Mouse (Mus musculus) forebrain, embryonic 16.5 days (tissue): ENCODE measurements around the gene Lbhd1. TPM values are rescaled to one million over a fixed set of nuclear protein-coding genes. Genes with fewer than 3 reads are reported as not detected.
"Not testable (repeated sequence)": the region's sequence is repeated elsewhere in the genome, so short reads cannot be mapped to it uniquely, and the experiment has no call there.

ENCODE experiments used
- ATAC-seq: fragments of 200-750 bp; cut with Nextera tagmentation; 2 replicates; pipeline ENCODE4 v1.8.0; 2017; ENCODE audit warnings: mild to moderate bottlenecking, moderate library complexity
- H3K27ac ChIP-seq: fragments of 300-500 bp; sonication (generic); 2 replicates; pipeline ENCODE4 v1.5.1; 2014; ENCODE audit warnings: low read length, control low read depth
- H3K27me3 ChIP-seq: fragments of 300-500 bp; sonication (generic); replicated peaks from 2 replicates; pipeline ENCODE4 v1.6.1; 2014; ENCODE audit warnings: low read length; ENCODE audit not compliant: control insufficient read depth, insufficient read depth
- H3K36me3 ChIP-seq: fragments of 300-500 bp; sonication (generic); 2 replicates; pipeline ENCODE4 v1.6.1; 2014; ENCODE audit not compliant: control insufficient read depth, insufficient read depth
- H3K4me1 ChIP-seq: fragments of 300-500 bp; sonication (generic); replicated peaks from 2 replicates; pipeline ENCODE4 v1.6.1; 2014; ENCODE audit warnings: low read length; ENCODE audit not compliant: control insufficient read depth, insufficient read depth
- H3K4me2 ChIP-seq: fragments of 300-500 bp; sonication (generic); 2 replicates; pipeline ENCODE4 v1.6.1; 2014; ENCODE audit warnings: mild to moderate bottlenecking, low read length, control low read depth
- H3K4me3 ChIP-seq: fragments of 300-500 bp; sonication (generic); replicated peaks from 2 replicates; pipeline ENCODE4 v1.5.1; 2014; ENCODE audit warnings: mild to moderate bottlenecking, low read length, control low read depth
- H3K9ac ChIP-seq: fragments of 300-500 bp; sonication (generic); replicated peaks from 2 replicates; pipeline ENCODE4 v1.6.1; 2014; ENCODE audit warnings: low read depth, low read length, control low read depth
- H3K9me3 ChIP-seq: fragments of 300-500 bp; sonication (generic); 2 replicates; pipeline ENCODE4 v1.6.1; 2016; ENCODE audit warnings: low read length; ENCODE audit not compliant: control insufficient read depth
- WGBS: fragments of 180-500 bp; shearing (Covaris S2); extraction: QIAGEN DNeasy Blood & Tissue Kit; methylation state at CpG from one replicate; pipeline ENCODE4 v1.1.7; 2014; 5-methylcytosine and 5-hydroxymethylcytosine counted together
- polyA plus RNA-seq: library from polyadenylated mRNA; unstranded; fragments of >200 nt; fragmentation: Nextera tagmentation; extraction: Ambion mirVana; gene quantifications from 2 replicates; pipeline ENCODE4 v1.2.1, GENCODE M21; 2015

Gene Lbhd1
- polyA plus RNA-seq, 1 experiment from 2014 or later, result 51.9 TPM

DNA sequence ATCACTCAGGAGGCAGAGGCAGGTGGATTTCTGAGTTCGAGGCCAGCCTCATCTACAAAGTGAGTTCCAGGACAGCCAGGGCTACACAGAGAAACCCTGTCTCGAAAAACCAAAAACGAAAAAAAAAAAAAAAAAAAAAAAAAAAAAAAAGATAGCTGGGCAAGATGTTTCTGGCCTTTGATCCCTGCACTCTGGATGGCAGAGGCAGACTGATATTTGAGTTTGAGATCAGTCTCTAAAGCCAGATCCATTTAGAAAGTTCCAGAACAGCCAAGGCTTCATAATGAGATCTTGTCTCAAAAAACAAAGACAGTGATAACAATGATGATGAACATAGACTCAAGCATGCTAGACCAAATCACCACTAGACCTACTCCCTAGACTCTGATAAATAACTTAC, 13.2 kb upstream of the Lbhd1 start:
- 75% methylated on average over 3 of the region's 3 CpGs for WGBS
- H3K9ac ChIP-seq, H3K4me3 ChIP-seq: not testable (repeated sequence)

GRCm38 (mm10) chr19:8870838-8871237, 12.7 kb upstream of the Lbhd1 start:
- H3K36me3 ChIP-seq, result peaks cover 13% of the 10 kb centered on the region; the same call in 1 of the 2 replicates
- ATAC-seq, result peak; percentile 30
- peaks cover 14% of the 10 kb centered on the region for H3K4me1 ChIP-seq
- peak overlapping the region; percentile 61 for H3K9ac ChIP-seq
- H3K4me2 ChIP-seq, result peak overlapping the region; percentile 58
- H3K9me3 ChIP-seq, result no peaks in the 10 kb centered on the region
- peak overlapping the region; percentile 73 for H3K4me3 ChIP-seq
- no peaks in the 10 kb centered on the region for H3K27me3 ChIP-seq
- H3K27ac ChIP-seq, result 0 out of 2 replicates have a peak overlapping the region, but pooled peaks have one; percentile 41
- 62% methylated on average over 9 of the region's 9 CpGs for WGBS

More for the DNA sequence above, 13.2 kb upstream of the Lbhd1 start:
- peaks cover 14% of the 10 kb centered on the region for H3K4me1 ChIP-seq
- not testable (repeated sequence) for H3K27me3 ChIP-seq, H3K4me2 ChIP-seq, H3K9me3 ChIP-seq, ATAC-seq, H3K27ac ChIP-seq
- H3K36me3 ChIP-seq, result peaks cover 12% of the 10 kb centered on the region; the same call in 1 of the 2 replicates

- H3K27ac ChIP-seq, result peak within 1 kb of the TSS; percentile 68
- no peaks in the 10 kb centered on the region for H3K27me3 ChIP-seq
- peak within 1 kb of the TSS; percentile 73 for H3K4me3 ChIP-seq
- peaks cover 16% of the 10 kb centered on the region; the same call in 1 of the 2 replicates for H3K36me3 ChIP-seq
- no peaks in the 10 kb centered on the region for H3K9me3 ChIP-seq
- ATAC-seq, result peak; percentile 97
- peaks cover 14% of the 10 kb centered on the region for H3K4me1 ChIP-seq
- under 1% methylated on average over 53 of the region's 59 CpGs for WGBS
- peak within 1 kb of the TSS; percentile 74 for H3K9ac ChIP-seq
- H3K4me2 ChIP-seq, result peak within 1 kb of the TSS; percentile 93
Measured at GRCm38 (mm10) chr19:8871267-8872186, 12.0 kb upstream of the Lbhd1 start, which contains the start of gene Ubxn1. Gene Ubxn1 (plus strand): TSS chr19:8871496.

DNA sequence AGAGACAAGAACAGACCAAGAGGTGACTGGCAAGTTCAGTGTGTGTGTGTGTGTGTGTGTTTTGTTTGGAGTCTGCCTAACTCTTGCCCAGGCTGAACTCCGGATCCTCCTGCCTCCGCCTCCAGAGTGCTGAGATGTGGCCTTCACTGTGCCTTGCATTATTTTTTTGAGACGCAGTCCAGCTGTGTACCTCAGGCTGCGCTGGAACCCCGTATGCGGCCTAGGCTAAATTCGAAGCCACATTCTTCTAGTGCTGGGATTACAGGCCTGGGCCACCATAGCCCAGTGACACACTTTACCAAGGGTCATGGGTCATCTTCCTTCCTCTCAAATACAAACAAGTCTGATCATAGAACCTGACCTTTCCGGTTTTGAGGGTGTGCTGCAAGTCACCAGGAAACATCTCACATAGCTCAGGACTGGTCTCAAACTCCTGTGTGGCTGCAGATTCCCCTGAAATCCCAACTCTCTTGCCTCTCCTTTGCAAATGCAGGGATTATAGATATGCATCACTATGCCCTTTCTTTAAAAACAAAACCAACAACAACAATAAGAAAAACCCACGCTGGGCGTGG, 11.2 kb upstream of the Lbhd1 start:
- Histone ChIP-seq H3K4me2 (peak overlapping the region; percentile 93), H3K9me3 (no peaks in the 10 kb centered on the region), H3K27ac (no peak overlapping the region), H3K4me3 (peak overlapping the region; percentile 73), H3K9ac (peak overlapping the region; percentile 74), H3K4me1 (peaks cover 14% of the 10 kb centered on the region), H3K36me3 (peaks cover 19% of the 10 kb centered on the region; the same call in 1 of the 2 replicates), H3K27me3 (no peaks in the 10 kb centered on the region)
- ATAC-seq, result no peak
- WGBS, result 82% methylated on average over 10 of the region's 10 CpGs

DNA sequence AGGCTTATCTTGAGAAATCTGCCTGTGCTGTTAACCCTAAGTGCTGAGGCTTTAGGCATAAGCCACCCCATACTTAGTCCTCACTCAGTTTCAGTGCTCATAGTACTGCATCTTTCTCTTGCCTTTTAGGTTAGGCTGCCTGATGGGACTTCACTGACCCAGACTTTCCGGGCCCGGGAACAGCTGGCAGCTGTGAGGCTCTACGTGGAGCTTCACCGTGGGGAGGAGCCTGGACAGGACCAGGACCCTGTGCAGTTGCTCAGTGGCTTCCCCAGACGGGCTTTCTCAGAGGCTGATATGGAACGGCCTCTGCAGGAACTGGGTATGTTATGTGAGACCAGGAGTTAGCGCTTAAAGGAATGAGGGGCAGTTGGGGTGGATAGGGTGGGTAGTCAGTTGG, 8.5 kb upstream of the Lbhd1 start:
- H3K27me3 ChIP-seq, result no peaks in the 10 kb centered on the region
- peaks cover 22% of the 10 kb centered on the region for H3K36me3 ChIP-seq
- H3K27ac ChIP-seq, result no peak overlapping the region
- no peaks in the 10 kb centered on the region for H3K9me3 ChIP-seq
- H3K9ac ChIP-seq, result no peak overlapping the region
- H3K4me3 ChIP-seq, result no peak overlapping the region
- no peak overlapping the region for H3K4me2 ChIP-seq
- no peak for ATAC-seq
- peaks cover 18% of the 10 kb centered on the region for H3K4me1 ChIP-seq
- 93% methylated on average over 7 of the region's 7 CpGs for WGBS

- under 1% methylated on average over 42 of the region's 42 CpGs for WGBS
- H3K36me3 ChIP-seq, result peaks cover 10% of the 10 kb centered on the region
- H3K4me1 ChIP-seq, result peaks cover 9% of the 10 kb centered on the region
- peak within 1 kb of the TSS; percentile 80 for H3K9ac ChIP-seq
- ATAC-seq, result peak; percentile 99
- peak within 1 kb of the TSS; percentile 87 for H3K4me2 ChIP-seq
- no peaks in the 10 kb centered on the region for H3K27me3 ChIP-seq
- peak within 1 kb of the TSS; percentile 54 for H3K4me3 ChIP-seq
- H3K27ac ChIP-seq, result peak within 1 kb of the TSS; percentile 49
- H3K9me3 ChIP-seq, result no peaks in the 10 kb centered on the region
Measured at GRCm38 (mm10) chr19:8880311-8881033, 3.1 kb upstream of the Lbhd1 start, which contains the start of gene Uqcc3. Gene Uqcc3 (minus strand): TSS chr19:8880923.

- no peaks in the 10 kb centered on the region for H3K27me3 ChIP-seq
- peak overlapping the region; percentile 54 for H3K4me3 ChIP-seq
- H3K9me3 ChIP-seq, result no peaks in the 10 kb centered on the region
- peaks cover 9% of the 10 kb centered on the region for H3K36me3 ChIP-seq
- peak overlapping the region; percentile 87 for H3K4me2 ChIP-seq
- peak overlapping the region; percentile 80 for H3K9ac ChIP-seq
- peaks cover 9% of the 10 kb centered on the region for H3K4me1 ChIP-seq
- no peak; the same call in 1 of the 2 replicates for ATAC-seq
- WGBS, result 15% methylated on average over 3 of the region's 3 CpGs
- 0 out of 2 replicates have a peak overlapping the region, but pooled peaks have one; percentile 28 for H3K27ac ChIP-seq
Measured at GRCm38 (mm10) chr19:8881034-8881392, 2.5 kb upstream of the Lbhd1 start.

DNA sequence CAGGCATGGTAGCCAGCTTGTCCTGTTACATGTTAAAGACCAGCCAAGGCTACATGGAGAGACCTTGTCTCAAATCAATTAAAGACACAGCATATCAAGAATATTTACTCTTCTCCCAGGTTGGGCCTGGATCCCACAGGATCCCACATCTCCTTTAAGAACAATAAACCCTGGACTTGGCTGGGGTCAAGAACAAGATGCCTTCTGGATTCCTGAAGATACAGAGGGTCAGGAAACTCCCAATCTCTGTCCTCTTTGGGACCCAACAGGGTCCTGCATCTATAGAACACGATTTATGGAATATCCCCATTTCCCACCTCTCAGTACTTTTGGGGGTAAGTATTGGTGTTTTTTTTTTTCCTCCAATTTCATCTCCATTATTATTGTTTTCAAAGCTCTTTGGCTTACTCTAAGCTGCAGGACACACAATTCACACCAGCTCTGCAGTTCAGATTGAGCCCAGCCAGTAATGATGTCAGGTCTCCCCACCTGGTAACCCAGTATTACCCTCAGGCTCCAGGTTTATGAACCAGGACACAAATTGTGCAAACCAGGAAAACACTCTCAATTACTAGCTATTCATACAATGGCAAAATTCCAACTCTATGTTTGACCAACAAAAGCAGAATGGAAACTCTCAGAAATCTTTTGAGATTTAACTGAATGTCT, 3.5 kb downstream of the Lbhd1 start:
- H3K9ac ChIP-seq, result no peak overlapping the region
- ATAC-seq, result no peak
- H3K4me2 ChIP-seq, result no peak overlapping the region
- WGBS, result 65% methylated on average over 1 of the region's 1 CpGs
- H3K9me3 ChIP-seq, result no peaks in the 10 kb centered on the region
- H3K27me3 ChIP-seq, result no peaks in the 10 kb centered on the region
- no peak overlapping the region for H3K4me3 ChIP-seq
- peaks cover 13% of the 10 kb centered on the region for H3K4me1 ChIP-seq
- H3K36me3 ChIP-seq, result no peaks in the 10 kb centered on the region
- no peak overlapping the region for H3K27ac ChIP-seq
